Mouse (Mus musculus) midbrain, embryonic 14.5 days (tissue): Measurements from ENCODE around the gene Acin1. TPM values are rescaled to one million over a fixed set of nuclear protein-coding genes. Genes with fewer than 3 reads are reported as not detected.

Experiments used
- ATAC-seq: fragments of 200-750 bp; cut with Nextera tagmentation; 2 replicates; pipeline ENCODE4 v1.8.0; 2017; ENCODE audit warnings: moderate number of reproducible peaks, moderate library complexity; ENCODE audit not compliant: low FRiP score, low TSS enrichment
- DNase-seq: peaks from one replicate; pipeline ENCODE4 v3.0.0-alpha.2; 2015
- H3K27ac ChIP-seq: fragments of 300-500 bp; sonication (generic); replicated peaks from 2 replicates; pipeline ENCODE4 v1.5.1; 2014; ENCODE audit warnings: mild to moderate bottlenecking, low read depth, low read length, moderate library complexity
- H3K27me3 ChIP-seq: fragments of 300-500 bp; sonication (generic); 2 replicates; pipeline ENCODE4 v1.6.1; 2014; ENCODE audit warnings: low read length, control low read depth, mixed read lengths; ENCODE audit not compliant: control insufficient read depth, insufficient read depth
- H3K36me3 ChIP-seq: fragments of 300-500 bp; sonication (generic); 2 replicates; pipeline ENCODE4 v1.6.1; 2014; ENCODE audit warnings: low read length, control low read depth; ENCODE audit not compliant: control insufficient read depth, insufficient read depth
- H3K4me1 ChIP-seq: fragments of 300-500 bp; sonication (generic); 2 replicates; pipeline ENCODE4 v1.6.1; 2014; ENCODE audit warnings: mild to moderate bottlenecking, antibody characterized with exemption, low read length, control low read depth; ENCODE audit not compliant: control insufficient read depth, insufficient read depth
- H3K4me2 ChIP-seq: fragments of 300-500 bp; sonication (generic); 2 replicates; pipeline ENCODE4 v1.6.1; 2014; ENCODE audit warnings: mild to moderate bottlenecking, low read length, moderate library complexity
- H3K4me3 ChIP-seq: fragments of 300-500 bp; sonication (generic); replicated peaks from 2 replicates; pipeline ENCODE4 v1.5.1; 2014; ENCODE audit warnings: low read depth, low read length
- H3K9ac ChIP-seq: fragments of 300-500 bp; sonication (generic); replicated peaks from 2 replicates; pipeline ENCODE4 v1.6.1; 2014; ENCODE audit warnings: mild to moderate bottlenecking, low read length, moderate library complexity
- H3K9me3 ChIP-seq: fragments of 300-500 bp; sonication (generic); 2 replicates; pipeline ENCODE4 v1.6.1; 2016; ENCODE audit warnings: low read length, control low read depth, mixed read lengths; ENCODE audit not compliant: control insufficient read depth
- WGBS: fragments of 180-500 bp; shearing (Covaris S2); extraction: QIAGEN DNeasy Blood & Tissue Kit; methylation state at CpG from one replicate; pipeline ENCODE4 v1.1.7; 2014; 5-methylcytosine and 5-hydroxymethylcytosine counted together
- polyA plus RNA-seq: library from polyadenylated mRNA; unstranded; fragments of >200 nt; fragmentation: Nextera tagmentation; extraction: Ambion mirVana; gene quantifications from 2 replicates; pipeline ENCODE4 v1.2.1, GENCODE M21; 2014

Acin1 gene
- 128 and 143 TPM in 2 replicates for polyA plus RNA-seq

GRCm38 (mm10) chr14:54686522-54687143 is at the start of gene Acin1:
Gene Acin1, minus strand, starts transcription at chr14:54686931.
- under 1% methylated on average over 44 of the region's 44 CpGs for WGBS
- Histone ChIP-seq H3K4me2 (peak within 1 kb of the TSS; percentile 79), H3K27me3 (no peaks in the 10 kb centered on the region), H3K9ac (peak within 1 kb of the TSS; percentile 88), H3K36me3 (peaks cover 41% of the 10 kb centered on the region), H3K4me3 (peak within 1 kb of the TSS; percentile 80), H3K27ac (peak within 1 kb of the TSS; percentile 95), H3K9me3 (no peaks in the 10 kb centered on the region), H3K4me1 (peaks cover 21% of the 10 kb centered on the region)
- ATAC-seq (peak; percentile 98), DNase-seq (peak; percentile 100)

GRCm38 (mm10) chr14:54735221-54735620 is 48.5 kb upstream of the Acin1 start:
- Histone ChIP-seq H3K9me3 (no peaks in the 10 kb centered on the region), H3K27me3 (no peaks in the 10 kb centered on the region), H3K4me3 (no peak overlapping the region), H3K9ac (no peak overlapping the region), H3K27ac (no peak overlapping the region), H3K4me2 (no peak overlapping the region), H3K36me3 (no peaks in the 10 kb centered on the region), H3K4me1 (peaks cover 13% of the 10 kb centered on the region)
- WGBS, result 88% methylated on average over 4 of the region's 4 CpGs
- DNase-seq (no peak), ATAC-seq (no peak)

- Histone ChIP-seq H3K27ac (no peak overlapping the region), H3K4me2 (no peak overlapping the region), H3K36me3 (no peaks in the 10 kb centered on the region), H3K9ac (no peak overlapping the region), H3K27me3 (no peaks in the 10 kb centered on the region), H3K4me3 (no peak overlapping the region), H3K4me1 (peaks cover 13% of the 10 kb centered on the region), H3K9me3 (no peaks in the 10 kb centered on the region)
- no peak for DNase-seq
- ATAC-seq, result no peak
- 76% methylated on average over 4 of the region's 4 CpGs for WGBS
Measured at GRCm38 (mm10) chr14:54734004-54734403, 47.3 kb upstream of the Acin1 start.

GRCm38 (mm10) chr14:54732206-54732605 is 45.5 kb upstream of the Acin1 start:
- peaks cover 9% of the 10 kb centered on the region for H3K4me1 ChIP-seq
- H3K4me2 ChIP-seq, result no peak overlapping the region
- no peaks in the 10 kb centered on the region for H3K27me3 ChIP-seq
- H3K9me3 ChIP-seq, result no peaks in the 10 kb centered on the region
- H3K27ac ChIP-seq, result no peak overlapping the region
- no peak for ATAC-seq
- 91% methylated on average over 8 of the region's 8 CpGs for WGBS
- DNase-seq, result no peak
- H3K36me3 ChIP-seq, result no peaks in the 10 kb centered on the region
- H3K4me3 ChIP-seq, result no peak overlapping the region
- no peak overlapping the region for H3K9ac ChIP-seq

- Histone ChIP-seq H3K4me3 (no peak overlapping the region), H3K9me3 (no peaks in the 10 kb centered on the region), H3K9ac (no peak overlapping the region), H3K27ac (no peak overlapping the region), H3K4me1 (no peaks in the 10 kb centered on the region), H3K36me3 (no peaks in the 10 kb centered on the region), H3K27me3 (no peaks in the 10 kb centered on the region), H3K4me2 (no peak overlapping the region)
- DNase-seq (no peak), ATAC-seq (no peak)
- 90% methylated on average over 6 of the region's 6 CpGs for WGBS
Measured at GRCm38 (mm10) chr14:54730305-54730704, 43.6 kb upstream of the Acin1 start.

GRCm38 (mm10) chr14:54728823-54729653 is 42.3 kb upstream of the Acin1 start:
- no peaks in the 10 kb centered on the region for H3K9me3 ChIP-seq
- no peak for ATAC-seq

GRCm38 (mm10) chr14:54727565-54727964 is 40.8 kb upstream of the Acin1 start:
- Histone ChIP-seq H3K9me3 (no peaks in the 10 kb centered on the region), H3K4me1 (no peaks in the 10 kb centered on the region), H3K9ac (no peak overlapping the region), H3K4me3 (no peak overlapping the region), H3K27me3 (no peaks in the 10 kb centered on the region), H3K27ac (no peak overlapping the region), H3K36me3 (no peaks in the 10 kb centered on the region), H3K4me2 (no peak overlapping the region)
- ATAC-seq (no peak), DNase-seq (no peak)
- 75% methylated on average over 5 of the region's 5 CpGs for WGBS

More at GRCm38 (mm10) chr14:54728823-54729653, 42.3 kb upstream of the Acin1 start:
- H3K27me3 ChIP-seq, result no peaks in the 10 kb centered on the region
- H3K9ac ChIP-seq, result no peak overlapping the region
- no peak overlapping the region for H3K4me2 ChIP-seq
- no peak overlapping the region for H3K4me3 ChIP-seq
- WGBS, result 61% methylated on average over 13 of the region's 13 CpGs
- no peaks in the 10 kb centered on the region for H3K36me3 ChIP-seq
- no peak for DNase-seq
- H3K4me1 ChIP-seq, result no peaks in the 10 kb centered on the region
- H3K27ac ChIP-seq, result no peak overlapping the region

GRCm38 (mm10) chr14:54724049-54724448 is 37.3 kb upstream of the Acin1 start:
- H3K4me3 ChIP-seq, result no peak overlapping the region
- no peak overlapping the region for H3K9ac ChIP-seq
- no peak for ATAC-seq
- H3K36me3 ChIP-seq, result no peaks in the 10 kb centered on the region
- H3K27ac ChIP-seq, result no peak overlapping the region
- no peaks in the 10 kb centered on the region for H3K27me3 ChIP-seq
- no peak overlapping the region for H3K4me2 ChIP-seq
- WGBS, result 84% methylated on average over 6 of the region's 6 CpGs
- DNase-seq, result no peak
- H3K9me3 ChIP-seq, result no peaks in the 10 kb centered on the region
- no peaks in the 10 kb centered on the region for H3K4me1 ChIP-seq

GRCm38 (mm10) chr14:54721711-54722110 is 35.0 kb upstream of the Acin1 start:
- no peaks in the 10 kb centered on the region for H3K36me3 ChIP-seq
- DNase-seq (no peak), ATAC-seq (no peak)
- no peaks in the 10 kb centered on the region for H3K9me3 ChIP-seq
- 76% methylated on average over 10 of the region's 10 CpGs for WGBS
- no peak overlapping the region for H3K4me2 ChIP-seq
- H3K4me3 ChIP-seq, result no peak overlapping the region
- no peaks in the 10 kb centered on the region for H3K4me1 ChIP-seq
- no peak overlapping the region for H3K9ac ChIP-seq
- H3K27ac ChIP-seq, result no peak overlapping the region
- no peaks in the 10 kb centered on the region for H3K27me3 ChIP-seq
